Comparison of ENCODE assay signal across 24 mouse cellular contexts in the genomic region with DNA sequence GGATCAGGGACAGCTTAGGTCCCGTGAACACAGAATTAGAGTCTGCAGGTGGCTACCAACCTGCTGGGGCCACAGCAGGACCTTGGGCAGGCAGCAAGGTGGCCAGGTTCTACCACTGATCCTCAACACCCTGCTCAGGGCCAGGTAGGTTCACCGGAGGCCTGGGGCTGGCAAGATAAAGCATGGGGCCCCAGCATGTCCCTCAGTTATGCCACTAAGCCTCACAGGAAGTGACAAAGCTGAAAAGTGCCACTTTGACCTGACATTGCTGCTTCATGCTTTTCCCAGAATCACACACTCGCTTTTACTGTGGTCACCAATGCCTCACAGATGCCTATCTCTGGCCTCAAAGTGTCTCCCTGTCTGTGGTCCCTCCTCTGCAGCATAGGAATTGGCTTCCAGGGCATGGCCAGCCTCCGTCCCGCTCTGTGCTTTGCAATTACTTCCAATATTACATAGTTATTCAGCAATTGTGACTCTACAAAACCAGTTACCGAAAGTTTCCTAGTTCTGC. TPM values are rescaled to one million over a fixed set of nuclear protein-coding genes. Genes with fewer than 3 reads are reported as not detected.
A peak's percentile ranks its signal among the peaks of the same experiment; 100 is the strongest.
DNase-seq lines count a peak whose midpoint lies in the region; ATAC-seq and TF ChIP-seq lines count a peak whose summit lies in the region.
"Had no signal": no experiment of that assay in that cellular context is flagged by ENCODE, and none has a peak within 500 bp of the region (broad histone marks: within the 10 kb centered on the region; RNA-seq: fewer than 3 reads in every experiment).

No protein-coding gene starts in this region.

- no peak for ATAC-seq in heart, embryonic 13.5 days (ENCODE audit: extremely low read depth, insufficient number of reproducible peaks, low FRiP score, low TSS enrichment)
- ATAC-seq in kidney, postnatal 0 days (replicated peaks; ENCODE audit: low FRiP score, low read depth), result no peak
- ATAC-seq in granulocyte monocyte progenitor cell, adult 5-6 weeks (replicated peaks; ENCODE audit: poor library complexity, severe bottlenecking), result peak; percentile 46
- ATAC-seq in megakaryocyte-erythroid progenitor cell, adult 5-6 weeks (replicated peaks; ENCODE audit: low FRiP score, low TSS enrichment, poor library complexity, severe bottlenecking), result peak; percentile 22; the same call in 1 of the 2 replicates
- ATAC-seq: activated CD4-positive, CD25-positive, alpha-beta regulatory T cell, adult 4 months; forebrain, embryonic 13.5 days; hindbrain, postnatal 0 days; liver, postnatal 0 days; lung, postnatal 0 days; midbrain, embryonic 13.5 days had no signal

- WGBS in heart, embryonic 13.5 days, result 56% methylated on average over 6 of the region's 6 CpGs
- WGBS in kidney, postnatal 0 days, result 88% methylated on average over 6 of the region's 6 CpGs

- no peak for TF ChIP-seq CTCF in kidney, postnatal 0 days (IDR thresholded peaks at IDR 0.05; ENCODE audit: low read depth)

- intact Hi-C loops in heart, postnatal 14 days (cut with DNase I), result no loop called here

- peak overlapping the region; percentile 42 for H3K4me2 ChIP-seq in heart, embryonic 13.5 days
- H3K4me2 ChIP-seq in kidney, postnatal 0 days (ENCODE audit: low read length), result no peak overlapping the region
- H3K4me2 ChIP-seq: forebrain, embryonic 13.5 days; kidney, embryonic 15.5 days; midbrain, embryonic 13.5 days had no signal

- H3K27ac ChIP-seq in heart, embryonic 13.5 days (replicated peaks), result peak overlapping the region; percentile 98
- peak overlapping the region; percentile 25; the same call in 1 of the 2 replicates for H3K27ac ChIP-seq in kidney, postnatal 0 days
- H3K27ac ChIP-seq: forebrain, embryonic 13.5 days; hindbrain, postnatal 0 days; kidney, embryonic 15.5 days; macrophage; midbrain, embryonic 13.5 days had no signal

- peak overlapping the region; percentile 11; the same call in 1 of the 2 replicates for H3K4me3 ChIP-seq in heart, embryonic 13.5 days
- H3K4me3 ChIP-seq in kidney, postnatal 0 days (replicated peaks; ENCODE audit: low read depth, low read length), result no peak overlapping the region
- H3K4me3 ChIP-seq: forebrain, embryonic 13.5 days; kidney, embryonic 15.5 days; midbrain, embryonic 13.5 days had no signal

- H3K27me3 ChIP-seq in heart, embryonic 13.5 days (replicated peaks), result no peaks in the 10 kb centered on the region
- H3K27me3 ChIP-seq in kidney, postnatal 0 days (ENCODE audit: insufficient read depth, low read length), result no peaks in the 10 kb centered on the region
- H3K27me3 ChIP-seq: forebrain, embryonic 13.5 days; kidney, embryonic 15.5 days; midbrain, embryonic 13.5 days had no signal

- peak overlapping the region; percentile 74 for H3K9ac ChIP-seq in heart, embryonic 13.5 days
- H3K9ac ChIP-seq in kidney, postnatal 0 days (ENCODE audit: low read depth, low read length), result no peak overlapping the region
- H3K9ac ChIP-seq: forebrain, embryonic 13.5 days; kidney, embryonic 15.5 days; liver, postnatal 0 days; midbrain, embryonic 13.5 days had no signal

- no peaks in the 10 kb centered on the region for H3K36me3 ChIP-seq in heart, embryonic 13.5 days
- no peaks in the 10 kb centered on the region for H3K36me3 ChIP-seq in kidney, postnatal 0 days (ENCODE audit: insufficient read depth, low read length)
- H3K36me3 ChIP-seq: kidney, embryonic 15.5 days; midbrain, embryonic 13.5 days had no signal

- DNase-seq in heart, postnatal 14 days, result no peak
- DNase-seq in kidney, postnatal 0 days (ENCODE audit: low spot score), result no peak
- no peak for DNase-seq in kidney, postnatal 4 days
- DNase-seq in frontal cortex, postnatal 36 days (ENCODE audit: low spot score in 2 of 2), result no peak
- DNase-seq: adrenal gland, adult 8-10 months; cerebellum, adult 18-20 months; cerebellum, postnatal 25 days; embryo, embryonic 11 days; gastrocnemius, postnatal 10 days; layer of hippocampus, adult 9-11 months; left cerebral cortex, postnatal 4 days; liver, postnatal 0 days; thymus, adult 18-20 months; thymus, postnatal 4 days had no signal

- H3K9me3 ChIP-seq in heart, embryonic 13.5 days, result no peaks in the 10 kb centered on the region
- no peaks in the 10 kb centered on the region for H3K9me3 ChIP-seq in kidney, postnatal 0 days (replicated peaks; ENCODE audit: low read length)
- H3K9me3 ChIP-seq: forebrain, embryonic 13.5 days; kidney, embryonic 15.5 days; midbrain, embryonic 13.5 days had no signal

- peaks cover 40% of the 10 kb centered on the region for H3K4me1 ChIP-seq in heart, embryonic 13.5 days
- no peaks in the 10 kb centered on the region for H3K4me1 ChIP-seq in kidney, postnatal 0 days (replicated peaks; ENCODE audit: insufficient read depth, low read length)
- H3K4me1 ChIP-seq: kidney, embryonic 15.5 days had no signal

RNA-seq across cellular contexts. Expression of a gene that starts 43.2 kb away (rescaled TPM):
- polyA plus RNA-seq in heart, embryonic 13.5 days (2015; fragmentation: Nextera tagmentation; extraction: Ambion mirVana), result 25.3 and 30.3 TPM in 2 replicates
- 10 to 100 TPM; 12.0 to 12.7 TPM for total RNA-seq in heart, postnatal 14 days (2021)
- 53.8 and 56.8 TPM in 2 replicates for polyA plus RNA-seq in kidney, postnatal 0 days (2015; fragmentation: Nextera tagmentation; extraction: Ambion mirVana)
- 0.41 TPM in 1 of 2 replicates, not detected in the other for total RNA-seq in granulocyte monocyte progenitor cell, adult 5-6 weeks (2014; fragmentation: Nextera tagmentation)
- total RNA-seq in granulocyte monocyte progenitor cell, adult 5-6 weeks (2017), result 1.1 TPM in 1 of 2 replicates, not detected in the other
- 0.42 TPM in 1 of 2 replicates, not detected in the other for total RNA-seq in megakaryocyte-erythroid progenitor cell, adult 5-6 weeks (2014; fragmentation: Nextera tagmentation)
- total RNA-seq in megakaryocyte-erythroid progenitor cell, adult 5-6 weeks (2017), result not detected in 2 replicates

Comparison
In these comparisons a context has a peak if more than half of its experiments do, and no peak if none do; other contexts are left out.
1. ATAC-seq: peak in granulocyte monocyte progenitor cell, adult 5-6 weeks (single experiment) and megakaryocyte-erythroid progenitor cell, adult 5-6 weeks (single experiment); none in heart, embryonic 13.5 days (single experiment) and kidney, postnatal 0 days (single experiment).
2. RNA of a gene that starts 43.2 kb away (total RNA-seq): 12.0 to 12.7 TPM in heart, postnatal 14 days; 0.41 to 1.1 TPM in granulocyte monocyte progenitor cell, adult 5-6 weeks and 0.42 TPM in megakaryocyte-erythroid progenitor cell, adult 5-6 weeks; every median in the first group is over 4 times any median in the second.